18 mouse cellular contexts compared by ENCODE assay signal in genomic region chr7:65365560-65365959, GRCm38 (mm10).
DNase-seq lines count a peak whose midpoint lies in the region; ATAC-seq and TF ChIP-seq lines count a peak whose summit lies in the region.
"Had no signal": no experiment of that assay in that cellular context is flagged by ENCODE, and none has a peak within 500 bp of the region (broad histone marks: within the 10 kb centered on the region; RNA-seq: fewer than 3 reads in every experiment).

No protein-coding gene starts in this region.

- H3K27me3 ChIP-seq in kidney, postnatal 0 days (ENCODE audit: insufficient read depth, low read length) = no peaks in the 10 kb centered on the region
- no peaks in the 10 kb centered on the region for H3K27me3 ChIP-seq in liver, adult 2 months (ENCODE audit: control insufficient read depth, insufficient read depth, low read length)
- H3K27me3 ChIP-seq in intestine, embryonic 15.5 days (replicated peaks) = no peaks in the 10 kb centered on the region
- H3K27me3 ChIP-seq in intestine, embryonic 16.5 days (replicated peaks; ENCODE audit: control insufficient read depth, insufficient read depth, low read length) = no peaks in the 10 kb centered on the region
- no peaks in the 10 kb centered on the region for H3K27me3 ChIP-seq in midbrain, postnatal 0 days (ENCODE audit: insufficient read depth, low read length)
- H3K27me3 ChIP-seq: embryonic facial prominence, embryonic 12.5 days; forebrain, embryonic 13.5 days; forebrain, embryonic 15.5 days; Patski had no signal

- peaks cover 34% of the 10 kb centered on the region for H3K79me2 ChIP-seq in liver, adult 2 months (ENCODE audit: control insufficient read depth, insufficient read depth, low read length)

- no peaks in the 10 kb centered on the region for H3K9me3 ChIP-seq in kidney, postnatal 0 days (replicated peaks; ENCODE audit: low read length)
- no peaks in the 10 kb centered on the region for H3K9me3 ChIP-seq in intestine, embryonic 15.5 days
- H3K9me3 ChIP-seq in intestine, embryonic 16.5 days (ENCODE audit: control insufficient read depth, low read length) = no peaks in the 10 kb centered on the region
- H3K9me3 ChIP-seq in midbrain, postnatal 0 days (ENCODE audit: low read length) = no peaks in the 10 kb centered on the region
- H3K9me3 ChIP-seq: embryonic facial prominence, embryonic 10.5 days; embryonic facial prominence, embryonic 12.5 days; forebrain, embryonic 13.5 days; forebrain, embryonic 15.5 days had no signal

- no peak for TF ChIP-seq POLR2A in liver, adult 2 months (IDR thresholded peaks at IDR 0.05; ENCODE audit: extremely low read depth, insufficient read depth, low read length)

- no peaks in the 10 kb centered on the region for H3K36me3 ChIP-seq in kidney, postnatal 0 days (ENCODE audit: insufficient read depth, low read length)
- H3K36me3 ChIP-seq in liver, adult 2 months (ENCODE audit: control insufficient read depth, insufficient read depth, low read length) = no peaks in the 10 kb centered on the region
- no peaks in the 10 kb centered on the region for H3K36me3 ChIP-seq in intestine, embryonic 15.5 days
- H3K36me3 ChIP-seq in intestine, embryonic 16.5 days (ENCODE audit: control insufficient read depth, insufficient read depth, low read length) = no peaks in the 10 kb centered on the region
- H3K36me3 ChIP-seq in midbrain, postnatal 0 days (ENCODE audit: insufficient read depth, low read length) = no peaks in the 10 kb centered on the region
- H3K36me3 ChIP-seq: embryonic facial prominence, embryonic 10.5 days; embryonic facial prominence, embryonic 12.5 days; forebrain, embryonic 15.5 days had no signal

- no peak for TF ChIP-seq CTCF in kidney, postnatal 0 days (IDR thresholded peaks at IDR 0.05; ENCODE audit: low read depth)
- no peak for TF ChIP-seq CTCF in liver, adult 2 months (IDR thresholded peaks at IDR 0.05; ENCODE audit: low read depth, low read length)
- TF ChIP-seq CTCF in midbrain, postnatal 0 days (IDR thresholded peaks at IDR 0.05) = no peak

- DNase-seq in kidney, postnatal 0 days (ENCODE audit: low spot score) = no peak
- no peak for DNase-seq in kidney, adult 8-10 months
- peak; percentile 81 for DNase-seq in liver, adult 2 months (ENCODE audit: extremely low read depth, low read depth, low spot score)
- DNase-seq in liver = no peak
- DNase-seq in Muller cell, postnatal 12 days (ENCODE audit: inconsistent ontology term) = no peak
- no peak for DNase-seq in midbrain, postnatal 0 days (ENCODE audit: low spot score)
- DNase-seq: adrenal gland, adult 8-10 months; cerebellum, adult 11-12 months; cerebellum, adult 2 months; cerebellum, adult 9-10 months had no signal

- no peak overlapping the region for H3K27ac ChIP-seq in kidney, postnatal 0 days
- H3K27ac ChIP-seq in liver, adult 2 months (replicated peaks; ENCODE audit: insufficient read depth, low read depth, low read length) = peak overlapping the region; percentile 17; the same call in 1 of the 2 replicates
- no peak overlapping the region for H3K27ac ChIP-seq in intestine, embryonic 15.5 days
- no peak overlapping the region for H3K27ac ChIP-seq in intestine, embryonic 16.5 days (ENCODE audit: low read length)
- H3K27ac ChIP-seq in midbrain, postnatal 0 days (ENCODE audit: low read depth, low read length) = no peak overlapping the region
- H3K27ac ChIP-seq: embryonic facial prominence, embryonic 10.5 days; embryonic facial prominence, embryonic 12.5 days; forebrain, embryonic 13.5 days; forebrain, embryonic 15.5 days had no signal

- no peak overlapping the region for H3K9ac ChIP-seq in kidney, postnatal 0 days (ENCODE audit: low read depth, low read length)
- no peak overlapping the region for H3K9ac ChIP-seq in liver, adult 2 months (ENCODE audit: low read depth, low read length)
- no peak overlapping the region for H3K9ac ChIP-seq in intestine, embryonic 15.5 days
- no peak overlapping the region for H3K9ac ChIP-seq in intestine, embryonic 16.5 days (ENCODE audit: low read depth, low read length)
- H3K9ac ChIP-seq in midbrain, postnatal 0 days (replicated peaks; ENCODE audit: low read length, poor library complexity, severe bottlenecking) = no peak overlapping the region
- H3K9ac ChIP-seq: embryonic facial prominence, embryonic 12.5 days; forebrain, embryonic 13.5 days; forebrain, embryonic 15.5 days had no signal

- 78% methylated on average over 4 of the region's 4 CpGs for WGBS in kidney, postnatal 0 days
- 19% methylated on average over 4 of the region's 4 CpGs for WGBS in liver, adult 2 months
- WGBS in intestine, embryonic 15.5 days = 83% methylated on average over 4 of the region's 4 CpGs
- 79% methylated on average over 4 of the region's 4 CpGs for WGBS in intestine, embryonic 16.5 days
- 76% methylated on average over 4 of the region's 4 CpGs for WGBS in midbrain, postnatal 0 days

- H3K4me1 ChIP-seq in kidney, postnatal 0 days (replicated peaks; ENCODE audit: insufficient read depth, low read length) = peaks cover 14% of the 10 kb centered on the region; the same call in 1 of the 2 replicates
- H3K4me1 ChIP-seq in liver, adult 2 months (ENCODE audit: control insufficient read depth, insufficient read depth, low read length) = peaks cover 16% of the 10 kb centered on the region
- peaks cover 20% of the 10 kb centered on the region; the same call in 1 of the 2 replicates for H3K4me1 ChIP-seq in intestine, embryonic 15.5 days (replicated peaks)
- H3K4me1 ChIP-seq in intestine, embryonic 16.5 days (ENCODE audit: control insufficient read depth, insufficient read depth, low read length) = peaks cover 30% of the 10 kb centered on the region
- H3K4me1 ChIP-seq in midbrain, postnatal 0 days (ENCODE audit: insufficient read depth, low read length) = no peaks in the 10 kb centered on the region

- no peak overlapping the region for H3K4me3 ChIP-seq in kidney, postnatal 0 days (replicated peaks; ENCODE audit: low read depth, low read length)
- H3K4me3 ChIP-seq in liver, adult 2 months (ENCODE audit: insufficient read depth, low read depth, low read length) = no peak overlapping the region
- no peak overlapping the region for H3K4me3 ChIP-seq in intestine, embryonic 15.5 days (replicated peaks)
- no peak overlapping the region for H3K4me3 ChIP-seq in intestine, embryonic 16.5 days (ENCODE audit: low read length)
- H3K4me3 ChIP-seq in midbrain, postnatal 0 days (ENCODE audit: low read depth, low read length) = no peak overlapping the region
- H3K4me3 ChIP-seq: embryonic facial prominence, embryonic 10.5 days; embryonic facial prominence, embryonic 12.5 days; forebrain, embryonic 13.5 days; forebrain, embryonic 15.5 days had no signal

- no peak for ATAC-seq in kidney, postnatal 0 days (replicated peaks; ENCODE audit: low FRiP score, low read depth)
- peak; percentile 52; the same call in 1 of the 2 replicates for ATAC-seq in intestine, embryonic 15.5 days
- peak; percentile 61 for ATAC-seq in intestine, embryonic 16.5 days
- no peak for ATAC-seq in midbrain, postnatal 0 days (ENCODE audit: low FRiP score)
- ATAC-seq: activated CD4-positive, CD25-positive, alpha-beta regulatory T cell, adult 4 months; forebrain, embryonic 13.5 days; forebrain, embryonic 15.5 days; Patski had no signal

- 0 out of 2 replicates have a peak overlapping the region, but pooled peaks have one; percentile 13 for H3K4me2 ChIP-seq in kidney, postnatal 0 days (ENCODE audit: low read length)
- H3K4me2 ChIP-seq in intestine, embryonic 15.5 days (replicated peaks) = no peak overlapping the region
- no peak overlapping the region for H3K4me2 ChIP-seq in intestine, embryonic 16.5 days (ENCODE audit: low read depth, low read length)
- H3K4me2 ChIP-seq in midbrain, postnatal 0 days (ENCODE audit: low read depth, low read length, poor library complexity, severe bottlenecking) = no peak overlapping the region
- H3K4me2 ChIP-seq: embryonic facial prominence, embryonic 12.5 days; forebrain, embryonic 13.5 days; forebrain, embryonic 15.5 days had no signal

Comparison
In these comparisons a context has a peak if more than half of its experiments do, and no peak if none do; other contexts are left out.
1. ATAC-seq: peak in intestine, embryonic 15.5 days (single experiment) and intestine, embryonic 16.5 days (single experiment); none in kidney, postnatal 0 days (single experiment) and midbrain, postnatal 0 days (single experiment).